Mouse (Mus musculus): ENCODE data around the gene Eci1.

DNA sequence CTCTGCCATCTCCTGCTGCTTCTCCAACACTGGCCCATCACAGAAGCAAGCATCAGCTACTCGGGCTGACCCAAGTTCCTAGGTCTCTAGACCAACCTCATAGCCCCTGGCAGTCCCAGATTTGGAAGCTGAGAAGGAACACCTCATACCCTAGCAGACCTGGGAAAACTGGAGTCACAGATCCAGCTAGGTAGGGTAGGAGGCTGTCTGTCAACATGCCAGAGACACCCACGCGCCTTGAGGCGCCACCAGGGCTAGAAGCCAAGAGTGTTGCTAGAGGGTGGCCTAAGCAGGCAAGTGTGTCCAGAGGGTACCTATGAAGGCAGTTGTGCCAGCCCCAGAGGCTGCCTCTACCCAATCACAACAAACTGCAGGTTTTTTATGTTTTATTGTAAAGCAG lies 17.0 kb downstream of the Eci1 start:
- TF ChIP-seq CTCF (IDR thresholded peaks at IDR 0.05; ENCODE audit: insufficient read depth, low read depth, low read length) (no peak), POLR2A (IDR thresholded peaks at IDR 0.05; ENCODE audit: insufficient read depth, low read depth, low read length) (no peak)
